Mouse (Mus musculus) right cerebral cortex, adult 2 months (tissue): ENCODE measurements around the gene E330017A01Rik.
"Not testable (repeated sequence)": the region's sequence is repeated elsewhere in the genome, so short reads cannot be mapped to it uniquely, and the experiment has no call there.

Experiments used
- DNase-seq, 2 experiments: peaks; one replicate each; pipeline ENCODE4 v3.0.0; 2021 to 2022; ENCODE audit warnings: low spot score in 2 of 2

The E330017A01Rik gene

GRCm38 (mm10) chr16:58638689-58639175, at the start of gene E330017A01Rik:
Gene E330017A01Rik (minus strand): TSS chr16:58638739.
- no peak for DNase-seq

GRCm38 (mm10) chr16:58685548-58686537, 47.3 kb upstream of the E330017A01Rik start:
- DNase-seq = no peak

GRCm38 (mm10) chr16:58684537-58684936, 46.0 kb upstream of the E330017A01Rik start:
- no peak for DNase-seq

GRCm38 (mm10) chr16:58683911-58684310, 45.4 kb upstream of the E330017A01Rik start:
- no peak for DNase-seq

- DNase-seq = no peak
These were observed 44.3 kb upstream of the E330017A01Rik start for GRCm38 (mm10) chr16:58682870-58683269.

- DNase-seq = no peak
These were observed 43.5 kb upstream of the E330017A01Rik start for GRCm38 (mm10) chr16:58682046-58682445.

GRCm38 (mm10) chr16:58678660-58679059, 40.1 kb upstream of the E330017A01Rik start:
- no peak for DNase-seq

- DNase-seq = no peak
These were observed 39.0 kb upstream of the E330017A01Rik start for GRCm38 (mm10) chr16:58677491-58677890.

- DNase-seq = no peak
These were observed 38.1 kb upstream of the E330017A01Rik start for GRCm38 (mm10) chr16:58676633-58677032.

GRCm38 (mm10) chr16:58676156-58676555, 37.6 kb upstream of the E330017A01Rik start:
- no peak for DNase-seq

GRCm38 (mm10) chr16:58675256-58675655, 36.7 kb upstream of the E330017A01Rik start:
- peak in 1 of 2 experiments; percentile 25 for DNase-seq

- no peak for DNase-seq
These were observed 35.4 kb upstream of the E330017A01Rik start for GRCm38 (mm10) chr16:58673811-58674410.

- no peak for DNase-seq
These were observed 33.9 kb upstream of the E330017A01Rik start for GRCm38 (mm10) chr16:58672396-58672795.

GRCm38 (mm10) chr16:58671212-58671985, 32.9 kb upstream of the E330017A01Rik start:
- no peak for DNase-seq

- DNase-seq = peak; percentile 22 to 23
These were observed 32.1 kb upstream of the E330017A01Rik start for GRCm38 (mm10) chr16:58670643-58671042.

- peak; percentile 80 to 89 for DNase-seq
These were observed 31.5 kb upstream of the E330017A01Rik start, which contains the start of gene Cpox for GRCm38 (mm10) chr16:58669917-58670630. Gene Cpox (plus strand): TSS chr16:58670292.

- no peak for DNase-seq
These were observed 30.7 kb upstream of the E330017A01Rik start for GRCm38 (mm10) chr16:58669264-58669663.

GRCm38 (mm10) chr16:58668586-58668985, 30.0 kb upstream of the E330017A01Rik start:
- DNase-seq = no peak

GRCm38 (mm10) chr16:58666681-58667080, 28.1 kb upstream of the E330017A01Rik start:
- not testable (repeated sequence) for DNase-seq

- not testable (repeated sequence) for DNase-seq
These were observed 26.6 kb upstream of the E330017A01Rik start for GRCm38 (mm10) chr16:58665137-58665536.

- no peak for DNase-seq
These were observed 25.3 kb upstream of the E330017A01Rik start for GRCm38 (mm10) chr16:58663816-58664215.
